Mouse (Mus musculus) liver, embryonic 16.5 days (tissue): ENCODE results near the gene Hist1h2ac. TPM values are rescaled to one million over a fixed set of nuclear protein-coding genes. Genes with fewer than 3 reads are reported as not detected.
"Not testable (repeated sequence)": the region's sequence is repeated elsewhere in the genome, so short reads cannot be mapped to it uniquely, and the experiment has no call there.

Experiments used
- ATAC-seq: fragments of 200-750 bp; cut with Nextera tagmentation; 2 replicates; pipeline ENCODE4 v1.8.0; 2017; ENCODE audit warnings: low read depth, mild to moderate bottlenecking, moderate number of reproducible peaks, moderate library complexity
- H3K27ac ChIP-seq: fragments of 300-500 bp; sonication (generic); 2 replicates; pipeline ENCODE4 v1.5.1; 2014; ENCODE audit warnings: mild to moderate bottlenecking, low read length
- H3K27me3 ChIP-seq: fragments of 300-500 bp; sonication (generic); 2 replicates; pipeline ENCODE4 v1.6.1; 2014; ENCODE audit warnings: low read depth, low read length, mixed read lengths; ENCODE audit not compliant: control insufficient read depth, insufficient read depth
- H3K36me3 ChIP-seq: fragments of 300-500 bp; sonication (generic); 2 replicates; pipeline ENCODE4 v1.6.1; 2014; ENCODE audit warnings: mild to moderate bottlenecking; ENCODE audit not compliant: control insufficient read depth, insufficient read depth
- H3K4me1 ChIP-seq: fragments of 300-500 bp; sonication (generic); 2 replicates; pipeline ENCODE4 v1.6.1; 2014; ENCODE audit warnings: low read depth, low read length, mixed read lengths; ENCODE audit not compliant: control insufficient read depth
- H3K4me2 ChIP-seq: fragments of 300-500 bp; sonication (generic); 2 replicates; pipeline ENCODE4 v1.6.1; 2014; ENCODE audit warnings: low read depth, low read length, mixed read lengths
- H3K4me3 ChIP-seq: fragments of 300-500 bp; sonication (generic); 2 replicates; pipeline ENCODE4 v1.5.1; 2014; ENCODE audit warnings: low read depth, mild to moderate bottlenecking, low read length
- H3K9ac ChIP-seq: fragments of 300-500 bp; sonication (generic); 2 replicates; pipeline ENCODE4 v1.6.1; 2014; ENCODE audit warnings: low read depth, low read length
- H3K9me3 ChIP-seq: fragments of 300-500 bp; sonication (generic); replicated peaks from 2 replicates; pipeline ENCODE4 v1.6.1; 2016; ENCODE audit warnings: low read length; ENCODE audit not compliant: control insufficient read depth
- WGBS: fragments of 180-500 bp; shearing (Covaris S2); extraction: QIAGEN DNeasy Blood & Tissue Kit; methylation state at CpG from one replicate; pipeline ENCODE4 v1.1.7; 2014; ENCODE audit not compliant: insufficient replicate concordance; 5-methylcytosine and 5-hydroxymethylcytosine counted together
- polyA plus RNA-seq: library from polyadenylated mRNA; unstranded; fragments of >200 nt; fragmentation: Nextera tagmentation; extraction: Ambion mirVana; gene quantifications from 2 replicates; pipeline ENCODE4 v1.2.1, GENCODE M21; 2015

Gene Hist1h2ac
- polyA plus RNA-seq, 1 experiment from 2014 or later = 1.5 TPM

GRCm38 (mm10) chr13:23685121-23685861 lies 1.5 kb upstream of the Hist1h2ac start:
- no peaks in the 10 kb centered on the region for H3K9me3 ChIP-seq
- 4% methylated on average over 15 of the region's 15 CpGs for WGBS
- H3K4me2 ChIP-seq = peak overlapping the region; percentile 54
- peaks cover 32% of the 10 kb centered on the region for H3K4me1 ChIP-seq
- no peaks in the 10 kb centered on the region for H3K27me3 ChIP-seq
- H3K4me3 ChIP-seq = peak overlapping the region; percentile 61
- H3K9ac ChIP-seq = peak overlapping the region; percentile 64
- peak overlapping the region; percentile 99 for H3K27ac ChIP-seq
- no peak for ATAC-seq
- no peaks in the 10 kb centered on the region for H3K36me3 ChIP-seq

- not testable (repeated sequence) for H3K27me3 ChIP-seq, H3K9me3 ChIP-seq, H3K36me3 ChIP-seq
- ATAC-seq = peak; percentile 17; the same call in 1 of the 2 replicates
- H3K4me1 ChIP-seq = peaks cover 30% of the 10 kb centered on the region
- peak overlapping the region; percentile 99 for H3K27ac ChIP-seq
- H3K4me2 ChIP-seq = peak overlapping the region; percentile 54
- peak overlapping the region; percentile 64 for H3K9ac ChIP-seq
- H3K4me3 ChIP-seq = peak overlapping the region; percentile 61
- WGBS = under 1% methylated on average over 13 of the region's 37 CpGs
Observed at GRCm38 (mm10) chr13:23684295-23684945, 672 bp upstream of the Hist1h2ac start.

GRCm38 (mm10) chr13:23682947-23683754 lies 597 bp downstream of the Hist1h2ac start:
- 10% methylated on average over 10 of the region's 30 CpGs for WGBS
- H3K4me2 ChIP-seq = peak overlapping the region; percentile 73
- H3K9ac ChIP-seq = peak overlapping the region; percentile 80
- peak overlapping the region; percentile 61 for H3K4me3 ChIP-seq
- H3K4me1 ChIP-seq = peaks cover 22% of the 10 kb centered on the region
- not testable (repeated sequence) for H3K27me3 ChIP-seq, ATAC-seq, H3K36me3 ChIP-seq, H3K9me3 ChIP-seq
- peak overlapping the region; percentile 99 for H3K27ac ChIP-seq

- H3K27me3 ChIP-seq = no peaks in the 10 kb centered on the region
- peak overlapping the region; percentile 73 for H3K4me2 ChIP-seq
- no peaks in the 10 kb centered on the region for H3K36me3 ChIP-seq
- H3K4me1 ChIP-seq = peaks cover 22% of the 10 kb centered on the region
- WGBS = 4% methylated on average over 1 of the region's 1 CpGs
- ATAC-seq = no peak
- peak overlapping the region; percentile 80 for H3K9ac ChIP-seq
- H3K4me3 ChIP-seq = peak overlapping the region; percentile 61
- H3K9me3 ChIP-seq = no peaks in the 10 kb centered on the region
- H3K27ac ChIP-seq = peak overlapping the region; percentile 99
Observed at GRCm38 (mm10) chr13:23682623-23682946, 1.2 kb downstream of the Hist1h2ac start.

GRCm38 (mm10) chr13:23681990-23682582 lies 1.7 kb downstream of the Hist1h2ac start:
- Histone ChIP-seq H3K4me1 (peaks cover 21% of the 10 kb centered on the region), H3K27ac (peak overlapping the region; percentile 99), H3K4me2 (peak overlapping the region; percentile 73), H3K4me3 (peak overlapping the region; percentile 61), H3K36me3 (no peaks in the 10 kb centered on the region), H3K9me3 (no peaks in the 10 kb centered on the region), H3K27me3 (no peaks in the 10 kb centered on the region), H3K9ac (peak overlapping the region; percentile 80)
- WGBS = 58% methylated on average over 6 of the region's 6 CpGs
- ATAC-seq = no peak

GRCm38 (mm10) chr13:23662536-23662935 lies 21.2 kb downstream of the Hist1h2ac start:
- no peak overlapping the region for H3K4me3 ChIP-seq
- H3K36me3 ChIP-seq = no peaks in the 10 kb centered on the region
- no peaks in the 10 kb centered on the region for H3K9me3 ChIP-seq
- 40% methylated on average over 3 of the region's 3 CpGs for WGBS
- H3K4me1 ChIP-seq = no peaks in the 10 kb centered on the region
- no peaks in the 10 kb centered on the region for H3K27me3 ChIP-seq
- no peak overlapping the region for H3K4me2 ChIP-seq
- no peak for ATAC-seq
- no peak overlapping the region for H3K27ac ChIP-seq
- no peak overlapping the region for H3K9ac ChIP-seq

DNA sequence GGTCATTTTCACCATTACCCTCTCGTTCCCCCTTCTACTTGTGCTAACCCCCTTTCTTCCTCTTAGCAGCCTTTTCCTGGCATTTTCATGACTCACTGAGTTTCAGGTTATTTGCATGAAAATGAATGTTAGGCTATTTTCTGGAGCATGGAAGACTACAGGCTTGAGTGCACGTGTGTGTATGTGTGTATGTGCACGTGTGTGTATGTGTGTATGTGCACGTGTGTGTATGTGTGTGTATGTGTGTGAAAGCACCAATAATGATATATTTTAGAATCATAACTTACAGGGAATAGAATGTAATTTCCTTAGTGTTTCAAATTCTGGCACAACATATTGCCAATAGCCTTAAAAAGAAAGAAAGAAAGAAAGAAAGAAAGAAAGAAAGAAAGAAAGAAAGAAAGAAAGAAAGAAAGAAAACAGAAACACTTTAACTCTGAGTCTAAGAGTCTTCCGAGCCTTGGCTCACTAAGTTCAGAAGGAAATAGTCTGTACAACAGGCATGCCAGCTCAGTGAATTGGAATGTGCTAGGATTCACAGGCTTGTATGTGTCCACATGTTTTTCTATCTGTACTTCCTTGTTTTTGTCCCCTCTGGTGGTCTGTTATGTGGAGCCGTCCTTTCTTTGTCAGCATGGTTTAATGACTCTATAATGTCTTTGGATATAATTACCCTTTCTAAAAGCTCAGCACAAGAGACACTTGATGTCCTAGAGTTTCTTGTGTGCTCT lies 23.9 kb downstream of the Hist1h2ac start:
- H3K27ac ChIP-seq = no peak overlapping the region
- H3K4me1 ChIP-seq = no peaks in the 10 kb centered on the region
- ATAC-seq = no peak
- H3K4me2 ChIP-seq = no peak overlapping the region
- no peak overlapping the region for H3K4me3 ChIP-seq
- no peaks in the 10 kb centered on the region for H3K27me3 ChIP-seq
- H3K9ac ChIP-seq = no peak overlapping the region
- H3K9me3 ChIP-seq = no peaks in the 10 kb centered on the region
- no peaks in the 10 kb centered on the region for H3K36me3 ChIP-seq
- 49% methylated on average over 6 of the region's 6 CpGs for WGBS
